Mouse (Mus musculus) c-Kit-positive CD71-negative TER-119-negative erythroid progenitor cells, embryonic 14.5 days (primary cell): ENCODE results near the gene Samd4b.

Source experiments
- DNase-seq: peaks from one replicate; pipeline ENCODE4 v3.0.0-alpha.2; 2013; ENCODE audit warnings: low read depth

Samd4b gene

GRCm38 (mm10) chr7:28587644-28588043, 10.3 kb downstream of the Samd4b start:
- DNase-seq = no peak

GRCm38 (mm10) chr7:28586663-28587411, 11.1 kb downstream of the Samd4b start:
- DNase-seq = no peak

- no peak for DNase-seq
Observed at GRCm38 (mm10) chr7:28585001-28585400, 12.9 kb downstream of the Samd4b start.

GRCm38 (mm10) chr7:28584468-28584867, 13.5 kb downstream of the Samd4b start:
- no peak for DNase-seq

- no peak for DNase-seq
Observed at GRCm38 (mm10) chr7:28583570-28584344, 14.2 kb downstream of the Samd4b start.

GRCm38 (mm10) chr7:28582841-28583240, 15.1 kb downstream of the Samd4b start:
- no peak for DNase-seq

GRCm38 (mm10) chr7:28581721-28582120, 16.2 kb downstream of the Samd4b start:
- no peak for DNase-seq

- DNase-seq = no peak
Observed at GRCm38 (mm10) chr7:28579826-28580225, 18.1 kb downstream of the Samd4b start.

GRCm38 (mm10) chr7:28578543-28579053, 19.3 kb downstream of the Samd4b start:
- no peak for DNase-seq

- no peak for DNase-seq
Observed at GRCm38 (mm10) chr7:28577826-28578542, 20.0 kb downstream of the Samd4b start.

- DNase-seq = no peak
Observed at GRCm38 (mm10) chr7:28576271-28576914, 21.6 kb downstream of the Samd4b start.

GRCm38 (mm10) chr7:28575597-28575996, 22.3 kb downstream of the Samd4b start:
- DNase-seq = no peak

- no peak for DNase-seq
Observed at GRCm38 (mm10) chr7:28573236-28573635, 24.7 kb downstream of the Samd4b start.

GRCm38 (mm10) chr7:28572689-28573088, 25.3 kb downstream of the Samd4b start:
- no peak for DNase-seq

GRCm38 (mm10) chr7:28570982-28571682, 26.8 kb downstream of the Samd4b start:
- no peak for DNase-seq

GRCm38 (mm10) chr7:28570291-28570981, 27.5 kb downstream of the Samd4b start:
- no peak for DNase-seq

GRCm38 (mm10) chr7:28568253-28568652, 29.7 kb downstream of the Samd4b start:
- DNase-seq = peak; percentile 48

- no peak for DNase-seq
Observed at GRCm38 (mm10) chr7:28567539-28567938, 30.4 kb downstream of the Samd4b start.

GRCm38 (mm10) chr7:28565407-28565806, 32.5 kb downstream of the Samd4b start:
- DNase-seq = no peak

- DNase-seq = no peak
Observed at GRCm38 (mm10) chr7:28562951-28563350, 35.0 kb downstream of the Samd4b start.

- DNase-seq = no peak
Observed at GRCm38 (mm10) chr7:28562371-28562770, 35.6 kb downstream of the Samd4b start.
